Comparison of ENCODE assay signal across 33 mouse cellular contexts in the genomic region with DNA sequence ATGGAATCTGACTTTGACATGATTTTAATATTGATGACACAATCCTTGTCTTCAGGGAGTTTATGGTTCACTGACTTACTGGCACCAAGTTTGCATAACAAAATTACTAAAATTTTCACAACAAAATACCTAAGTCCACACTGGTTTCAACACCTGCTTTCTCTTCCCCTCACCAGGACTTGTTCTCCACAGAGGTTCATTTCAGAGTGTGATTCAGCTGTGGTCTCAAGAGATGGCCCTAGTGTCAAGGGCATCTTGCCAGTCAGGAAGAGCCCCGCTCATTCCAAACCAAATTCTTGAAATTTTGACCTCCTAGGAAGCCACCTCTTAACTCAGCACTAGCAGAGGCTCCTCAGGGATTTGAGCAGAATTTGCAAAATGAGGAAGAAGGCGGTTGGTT.
DNase-seq lines count a peak whose midpoint lies in the region; ATAC-seq lines count a peak whose summit lies in the region.
"Had no signal": no experiment of that assay in that cellular context is flagged by ENCODE, and none has a peak within 500 bp of the region (broad histone marks: within the 10 kb centered on the region; RNA-seq: fewer than 3 reads in every experiment).

No protein-coding gene starts in this region.

- DNase-seq in heart, adult 11 months, result peak; percentile 87
- DNase-seq in heart, postnatal 25 days (ENCODE audit: low spot score), result no peak
- DNase-seq in lung, postnatal 36 days, result peak; percentile 33
- DNase-seq in lung, postnatal 14 days, result no peak
- no peak for DNase-seq in urinary bladder, postnatal 14 days (ENCODE audit: low spot score)
- DNase-seq in left cerebral cortex, postnatal 10 days (ENCODE audit: extremely low spot score in 1 of 2, low spot score in 2 of 2), result no peak
- DNase-seq in forebrain, embryonic 14.5 days (ENCODE audit: low spot score), result no peak
- DNase-seq: adrenal gland, adult 2 months; adrenal gland, postnatal 36 days; cerebellum, adult 8-10 months; cerebellum, postnatal 25 days; gastrocnemius, adult 2 months; gastrocnemius, postnatal 36 days; heart, postnatal 10 days; kidney, adult 18-20 months; kidney, postnatal 36 days; lung, postnatal 10 days; midbrain, embryonic 14.5 days; right cerebral cortex, postnatal 25 days; thymus, adult 18-20 months; thymus, postnatal 25 days had no signal

- no peaks in the 10 kb centered on the region for H3K36me3 ChIP-seq in forebrain, embryonic 14.5 days (ENCODE audit: control insufficient read depth, insufficient read depth, low read length)
- H3K36me3 ChIP-seq: embryonic facial prominence, embryonic 10.5 days; embryonic facial prominence, embryonic 15.5 days; heart, embryonic 13.5 days; hindbrain, embryonic 10.5 days; hindbrain, embryonic 15.5 days; limb, embryonic 10.5 days; limb, embryonic 15.5 days; neural tube, embryonic 15.5 days had no signal

- H3K4me3 ChIP-seq in forebrain, embryonic 14.5 days (ENCODE audit: low read depth, low read length), result no peak overlapping the region
- H3K4me3 ChIP-seq: embryonic facial prominence, embryonic 10.5 days; embryonic facial prominence, embryonic 15.5 days; gastrocnemius, adult 2 months; heart, embryonic 13.5 days; hindbrain, embryonic 10.5 days; hindbrain, embryonic 15.5 days; layer of hippocampus, adult 2 months; limb, embryonic 10.5 days; limb, embryonic 15.5 days; neural tube, embryonic 15.5 days had no signal

- no peak overlapping the region for H3K9ac ChIP-seq in forebrain, embryonic 14.5 days (ENCODE audit: low read length)
- H3K9ac ChIP-seq: embryonic facial prominence, embryonic 15.5 days; heart, embryonic 13.5 days; hindbrain, embryonic 15.5 days; limb, embryonic 15.5 days; neural tube, embryonic 15.5 days had no signal

- H3K4me1 ChIP-seq in forebrain, embryonic 14.5 days (ENCODE audit: control insufficient read depth, insufficient read depth, low read length), result peaks cover 22% of the 10 kb centered on the region
- H3K4me1 ChIP-seq: embryonic facial prominence, embryonic 15.5 days; heart, embryonic 13.5 days; hindbrain, embryonic 10.5 days; limb, embryonic 10.5 days had no signal

- ATAC-seq in megakaryocyte, adult 5-6 weeks (ENCODE audit: poor library complexity, severe bottlenecking), result peak; percentile 55
- ATAC-seq in forebrain, embryonic 14.5 days, result no peak
- ATAC-seq: activated CD4-positive, CD25-positive, alpha-beta regulatory T cell, adult 4 months; forebrain, embryonic 16.5 days had no signal

- no peaks in the 10 kb centered on the region for H3K9me3 ChIP-seq in forebrain, embryonic 14.5 days (replicated peaks; ENCODE audit: control insufficient read depth, low read length)
- H3K9me3 ChIP-seq: embryonic facial prominence, embryonic 10.5 days; embryonic facial prominence, embryonic 15.5 days; heart, embryonic 13.5 days; hindbrain, embryonic 10.5 days; hindbrain, embryonic 15.5 days; limb, embryonic 10.5 days; limb, embryonic 15.5 days; neural tube, embryonic 15.5 days had no signal

- no peaks in the 10 kb centered on the region for H3K27me3 ChIP-seq in forebrain, embryonic 14.5 days (replicated peaks; ENCODE audit: control insufficient read depth, insufficient read depth, low read length)
- H3K27me3 ChIP-seq: embryonic facial prominence, embryonic 15.5 days; heart, embryonic 13.5 days; hindbrain, embryonic 15.5 days; limb, embryonic 15.5 days; neural tube, embryonic 15.5 days had no signal

- no peak overlapping the region for H3K27ac ChIP-seq in forebrain, embryonic 14.5 days (ENCODE audit: low read depth, low read length)
- H3K27ac ChIP-seq: embryonic facial prominence, embryonic 10.5 days; embryonic facial prominence, embryonic 15.5 days; gastrocnemius, adult 2 months; heart, embryonic 13.5 days; hindbrain, embryonic 10.5 days; hindbrain, embryonic 15.5 days; layer of hippocampus, adult 2 months; limb, embryonic 10.5 days; limb, embryonic 15.5 days; neural tube, embryonic 15.5 days had no signal

- H3K4me2 ChIP-seq in forebrain, embryonic 14.5 days (ENCODE audit: low read length), result no peak overlapping the region
- H3K4me2 ChIP-seq: embryonic facial prominence, embryonic 15.5 days; heart, embryonic 13.5 days; hindbrain, embryonic 15.5 days; limb, embryonic 15.5 days; neural tube, embryonic 15.5 days had no signal

- intact Hi-C loops in heart, postnatal 25 days (cut with DNase I), result no loop called here
- intact Hi-C loops in left cerebral cortex, postnatal 10 days (cut with DNase I), result no loop called here

- 70% methylated on average over 2 of the region's 2 CpGs for WGBS in forebrain, embryonic 14.5 days

Comparison
In these comparisons a context has a peak if more than half of its experiments do, and no peak if none do; other contexts are left out.
1. DNase-seq: peak in heart, adult 11 months (single experiment) and lung, postnatal 36 days (single experiment); none in heart, postnatal 25 days (single experiment), lung, postnatal 14 days (single experiment), urinary bladder, postnatal 14 days (single experiment), left cerebral cortex, postnatal 10 days (0 of 2) and forebrain, embryonic 14.5 days (single experiment).